Mouse (Mus musculus) frontal cortex, postnatal 36 days (tissue): Measurements from ENCODE around the gene Prpf40b.

Experiments
- DNase-seq, 2 experiments: peaks; one replicate each; pipeline ENCODE4 v3.0.0; 2022; ENCODE audit warnings: low spot score in 2 of 2

Gene Prpf40b

DNA sequence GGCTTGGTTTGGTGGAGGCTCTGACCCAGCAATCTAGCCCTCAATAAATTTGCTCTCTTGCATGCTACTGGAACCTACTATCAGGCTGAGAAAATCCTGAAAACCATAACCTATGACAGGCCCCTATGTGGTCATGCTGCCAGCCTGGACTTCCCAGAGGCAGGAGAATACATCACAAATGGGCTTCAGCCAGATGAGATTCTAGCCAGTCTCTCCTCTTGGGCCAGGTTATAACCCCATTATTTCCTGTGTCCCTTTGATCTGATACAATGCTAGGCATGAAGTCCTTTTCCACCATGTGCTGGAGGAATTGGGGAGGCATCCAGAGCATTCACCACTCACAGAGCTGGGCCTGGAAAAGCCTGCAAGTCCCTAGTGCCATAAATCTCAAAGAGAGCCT is 37.2 kb downstream of the Prpf40b start:
- no peak for DNase-seq

- no peak for DNase-seq
These were observed 38.2 kb downstream of the Prpf40b start for GRCm38 (mm10) chr15:99332921-99333675.

DNA sequence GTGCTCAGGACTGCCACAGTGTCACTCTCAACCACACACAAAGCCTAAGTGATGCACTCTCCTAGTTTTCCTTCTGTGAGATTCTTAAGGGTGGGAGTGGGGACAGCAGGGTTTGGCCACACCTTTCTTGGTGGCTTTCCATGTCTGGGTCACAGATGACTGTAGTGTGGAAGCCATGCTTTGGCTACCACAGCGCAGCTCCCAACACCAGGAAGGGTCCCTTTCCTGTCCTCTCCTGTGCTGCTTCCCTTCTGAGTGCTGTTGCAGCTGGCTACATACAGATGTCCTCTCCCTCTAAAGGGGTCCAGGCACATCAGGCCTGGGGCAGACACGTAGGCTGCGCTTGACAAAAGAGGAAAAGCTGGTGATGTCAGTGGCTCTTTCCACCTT is 38.8 kb downstream of the Prpf40b start:
- DNase-seq, result no peak

DNA sequence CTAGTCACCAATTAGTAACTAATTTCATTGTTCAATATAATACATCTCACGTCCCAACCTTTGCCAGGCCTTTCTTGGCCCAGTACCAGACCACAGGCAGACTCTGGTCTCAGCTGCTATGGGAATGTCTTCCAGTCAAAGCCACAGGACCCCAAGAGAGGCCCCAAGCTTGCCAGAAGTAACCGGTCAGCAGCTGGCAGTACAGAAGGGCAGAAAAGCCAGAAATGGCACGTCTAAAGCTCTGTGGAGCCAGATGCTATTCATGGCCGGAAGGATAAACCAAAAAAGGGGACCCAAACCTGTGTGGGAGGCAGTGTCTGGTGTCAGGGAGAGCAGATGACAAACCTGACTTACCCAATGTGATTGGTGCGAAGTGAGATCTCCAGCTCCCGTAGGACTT is 39.6 kb downstream of the Prpf40b start:
- no peak for DNase-seq

- no peak for DNase-seq
These were observed 41.0 kb downstream of the Prpf40b start for GRCm38 (mm10) chr15:99335801-99336320.

DNA sequence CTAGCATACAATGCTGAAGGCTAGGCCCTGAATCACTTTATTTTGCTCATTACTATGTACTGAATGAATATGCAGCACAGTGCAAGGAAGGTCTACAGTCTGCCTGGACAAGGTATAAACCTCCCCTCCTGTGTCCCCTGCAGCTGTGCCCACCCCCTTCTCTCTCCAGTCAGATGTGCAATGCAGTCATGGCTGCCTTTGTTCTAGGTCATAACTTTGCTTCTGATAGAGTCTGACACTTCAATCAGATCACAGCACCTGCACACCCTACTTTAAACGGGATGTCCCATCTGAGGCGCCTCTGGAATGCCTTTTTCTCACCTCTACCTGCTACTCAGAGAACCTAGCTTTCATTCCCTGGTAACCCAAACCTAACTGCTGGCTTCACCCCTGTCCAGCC is 44.0 kb downstream of the Prpf40b start:
- DNase-seq, result no peak

- DNase-seq, result no peak
These were observed 44.8 kb downstream of the Prpf40b start for GRCm38 (mm10) chr15:99339669-99340068.

DNA sequence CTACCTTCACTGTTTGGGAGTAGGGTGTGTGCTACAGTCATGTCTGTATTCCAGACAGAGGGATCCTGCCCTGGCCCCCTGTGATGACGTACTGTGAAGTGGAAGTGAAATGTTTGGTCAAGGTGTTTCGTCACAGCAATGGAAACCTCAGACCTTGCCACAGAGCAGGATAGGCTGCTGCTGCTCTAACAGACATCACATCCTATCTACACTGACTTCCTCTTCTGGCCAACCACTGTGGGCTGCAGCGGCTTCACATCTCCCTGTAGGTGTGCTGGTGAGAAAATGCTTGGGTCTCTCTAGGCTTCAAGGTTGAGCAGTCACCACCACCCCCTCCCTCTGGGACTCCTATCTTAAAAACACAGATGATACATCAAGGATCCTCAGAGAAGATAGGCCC is 46.2 kb downstream of the Prpf40b start:
- DNase-seq, result no peak

DNA sequence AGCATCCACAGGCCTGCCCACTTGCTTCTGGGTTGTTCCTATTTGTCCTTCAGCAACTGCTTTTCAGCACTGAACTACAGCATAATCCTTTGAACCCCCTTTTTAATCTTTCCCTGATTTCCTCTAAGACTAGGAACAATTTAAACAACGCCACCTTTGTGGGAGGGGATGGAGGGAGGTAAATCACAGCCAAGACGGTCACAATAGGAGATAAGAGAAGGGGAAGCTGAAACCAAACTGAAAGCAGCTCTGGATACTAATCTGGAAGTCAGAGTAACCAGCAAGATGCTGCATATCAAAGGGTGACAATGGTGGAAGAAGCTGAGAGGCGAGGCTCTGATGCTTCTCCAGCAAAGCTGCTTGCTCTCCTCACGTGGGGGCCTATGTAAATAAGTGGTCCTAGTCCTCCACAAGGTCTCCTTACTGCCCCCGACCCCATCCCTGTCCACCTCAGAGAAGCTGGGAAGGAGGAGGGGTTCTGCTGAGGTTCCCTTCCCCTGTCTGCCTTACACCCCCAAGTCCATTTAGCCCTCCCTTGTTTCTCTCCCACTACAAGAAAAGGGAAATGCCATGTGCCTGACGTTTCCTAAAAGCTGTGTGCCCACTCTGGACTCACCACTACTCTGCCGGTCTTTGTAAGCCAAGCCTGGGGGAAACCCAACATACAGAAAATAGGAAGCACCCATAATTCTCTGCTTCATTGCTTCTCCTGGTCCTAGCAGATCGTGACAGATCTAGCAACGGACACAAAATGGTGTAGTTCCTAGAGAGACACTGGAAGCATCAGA is 47.5 kb downstream of the Prpf40b start:
- DNase-seq, result no peak

DNA sequence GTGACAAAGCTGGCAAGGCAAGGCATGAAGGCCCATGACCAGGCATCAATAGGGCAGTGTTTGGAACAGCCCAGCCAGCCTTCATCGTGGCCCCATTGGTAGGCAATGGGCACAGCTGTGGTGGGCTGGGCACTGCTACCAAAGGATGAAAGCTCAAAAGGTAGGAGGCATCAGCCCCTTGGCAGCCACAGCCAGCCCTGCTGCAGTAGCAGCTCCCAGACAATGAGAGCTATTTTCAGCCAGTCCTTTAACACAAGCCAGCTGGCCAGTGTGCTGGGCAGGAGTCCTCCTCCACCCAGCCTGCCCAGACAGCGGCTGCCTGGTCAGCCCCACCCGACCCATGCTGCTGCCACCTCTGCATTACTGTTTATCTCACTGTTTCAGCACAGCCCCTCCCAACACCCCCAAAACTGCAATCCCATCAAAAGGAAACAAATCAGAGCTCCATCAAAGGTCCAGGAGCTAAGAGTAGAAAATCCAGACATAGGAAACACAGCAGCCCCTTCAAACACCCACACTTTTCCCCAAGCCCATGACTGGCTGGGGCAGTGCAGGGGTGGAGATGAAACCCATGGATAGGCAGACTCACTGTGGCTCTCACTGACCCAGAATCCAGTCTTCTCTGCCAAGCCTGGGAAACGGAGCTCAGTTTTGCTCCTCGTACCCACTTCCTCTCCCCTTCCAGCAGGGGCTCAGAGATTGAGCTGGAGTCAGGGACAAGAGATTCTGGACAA is 48.7 kb downstream of the Prpf40b start:
- peak; percentile 55 to 75 for DNase-seq

- no peak for DNase-seq
These were observed 49.4 kb downstream of the Prpf40b start for GRCm38 (mm10) chr15:99344148-99344870.

GRCm38 (mm10) chr15:99344961-99345360 is 50.1 kb downstream of the Prpf40b start:
- DNase-seq, result no peak

- no peak for DNase-seq
These were observed 56.7 kb downstream of the Prpf40b start for GRCm38 (mm10) chr15:99351610-99352009.

GRCm38 (mm10) chr15:99352306-99352705 is 57.4 kb downstream of the Prpf40b start:
- DNase-seq, result no peak

- no peak for DNase-seq
These were observed 60.8 kb downstream of the Prpf40b start for GRCm38 (mm10) chr15:99355660-99356059.

GRCm38 (mm10) chr15:99356462-99356861 is 61.6 kb downstream of the Prpf40b start:
- DNase-seq, result no peak

GRCm38 (mm10) chr15:99358952-99359351 is 64.1 kb downstream of the Prpf40b start:
- DNase-seq, result no peak

DNA sequence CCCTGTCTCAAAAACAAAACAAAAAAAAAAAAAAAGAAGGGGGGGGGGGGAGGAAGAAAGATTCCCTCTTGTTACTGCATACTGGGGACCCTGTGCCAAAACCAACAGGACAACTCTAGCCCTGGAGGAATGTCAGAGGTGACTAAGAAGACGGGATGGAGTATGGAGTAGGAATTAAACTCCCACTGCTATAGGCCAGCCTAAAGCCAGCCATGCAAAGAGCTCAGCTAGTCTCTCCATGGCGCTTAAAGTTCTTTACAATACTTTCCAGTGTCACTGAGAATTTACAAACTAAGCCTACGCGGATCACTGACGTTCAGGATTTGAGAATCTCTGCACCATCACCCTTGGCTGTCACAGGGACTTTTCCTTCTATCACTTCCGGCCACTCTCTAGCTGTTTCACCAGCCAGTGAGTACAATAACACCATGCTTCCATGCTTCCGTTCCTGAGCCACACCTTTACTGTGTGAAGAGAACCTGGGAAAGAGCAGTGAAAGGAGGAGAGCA is 69.2 kb downstream of the Prpf40b start:
- no peak for DNase-seq

DNA sequence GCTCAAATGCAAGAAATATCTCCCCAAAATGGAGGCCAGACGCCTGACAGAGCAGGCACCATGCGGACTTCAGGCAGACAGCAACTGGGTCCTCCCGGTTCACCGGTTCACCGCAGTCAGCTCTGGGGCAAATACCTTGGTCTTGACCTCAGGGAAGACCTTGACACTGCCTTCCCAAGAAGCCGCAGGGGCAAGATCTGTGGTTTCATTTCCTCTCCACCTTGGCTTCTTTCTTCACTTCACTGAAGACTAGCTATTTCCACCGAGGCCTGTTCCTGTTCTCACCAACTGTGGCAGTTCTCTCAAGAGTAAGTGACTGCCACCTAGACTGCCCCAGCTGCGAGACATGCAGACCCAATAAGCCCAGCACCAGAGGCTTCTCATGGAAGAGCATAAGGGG is 70.0 kb downstream of the Prpf40b start:
- DNase-seq, result no peak
